Comparison of ENCODE assay signal across 22 mouse cellular contexts in the genomic region with DNA sequence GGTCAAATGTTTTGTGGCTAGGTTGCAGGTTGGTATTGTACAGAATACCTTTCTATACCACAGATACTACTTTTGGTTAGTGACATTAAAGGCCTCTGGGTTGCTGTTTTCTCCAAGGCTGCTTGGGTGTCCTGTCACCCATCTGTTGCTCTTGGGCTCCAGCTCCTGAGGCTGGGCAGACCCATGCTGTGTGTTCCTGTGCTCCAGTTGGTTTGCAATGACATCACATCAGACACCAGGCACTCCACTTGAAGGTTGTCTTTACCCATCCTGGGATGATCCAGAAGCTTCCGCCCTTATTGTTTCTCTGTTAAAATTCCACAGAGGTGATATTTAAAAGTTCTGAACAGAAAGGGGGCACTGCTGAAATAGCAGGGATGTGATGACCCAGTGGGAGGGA. TPM values are rescaled to one million over a fixed set of nuclear protein-coding genes. Genes with fewer than 3 reads are reported as not detected.
"Had no signal": no experiment of that assay in that cellular context is flagged by ENCODE, and none has a peak within 500 bp of the region (broad histone marks: within the 10 kb centered on the region; RNA-seq: fewer than 3 reads in every experiment).

No protein-coding gene starts in this region.

- H3K4me2 ChIP-seq: limb, embryonic 13.5 days; liver, embryonic 15.5 days; midbrain, embryonic 15.5 days; neural tube, embryonic 12.5 days had no signal

- H3K27ac ChIP-seq: kidney, postnatal 0 days; limb, embryonic 13.5 days; liver, embryonic 15.5 days; midbrain, embryonic 10.5 days; midbrain, embryonic 15.5 days; neural tube, embryonic 12.5 days had no signal

- ATAC-seq: lung, postnatal 0 days; midbrain, embryonic 15.5 days had no signal

- H3K9ac ChIP-seq: limb, embryonic 13.5 days; liver, embryonic 15.5 days; midbrain, embryonic 15.5 days; neural tube, embryonic 12.5 days had no signal

- H3K36me3 ChIP-seq: liver, embryonic 15.5 days; neural tube, embryonic 12.5 days had no signal

- DNase-seq: kidney, postnatal 36 days; left cerebral cortex, postnatal 4 days; lung, adult 2 months; lung, postnatal 36 days; thymus, adult 2 months; thymus, postnatal 25 days had no signal

- H3K27me3 ChIP-seq: limb, embryonic 13.5 days; liver, embryonic 15.5 days; midbrain, embryonic 15.5 days; neural tube, embryonic 12.5 days had no signal

- H3K9me3 ChIP-seq: limb, embryonic 13.5 days; liver, embryonic 15.5 days; midbrain, embryonic 15.5 days; neural tube, embryonic 12.5 days had no signal

- H3K4me3 ChIP-seq: limb, embryonic 13.5 days; liver, embryonic 15.5 days; midbrain, embryonic 10.5 days; midbrain, embryonic 15.5 days; neural tube, embryonic 12.5 days had no signal

RNA-seq across cellular contexts. Expression of gene Uts2b, which starts 26.9 kb away (rescaled TPM):
- total RNA-seq: layer of hippocampus, adult 8-10 months; layer of hippocampus, postnatal 14 days; left cerebral cortex, adult 18-20 months; left cerebral cortex, postnatal 10 days; left cerebral cortex, postnatal 4 days; liver, adult 2 months; megakaryocyte progenitor cell, adult 5-6 weeks; monocyte, adult 5-6 weeks; neutrophil, adult 5-6 weeks had no signal
- polyA plus RNA-seq: kidney, postnatal 0 days; liver, adult 2 months; liver, embryonic 15.5 days; lung, adult 2 months; midbrain, embryonic 10.5 days; midbrain, embryonic 15.5 days; testis, adult 2 months; thymus, adult 2 months had no signal
